Mouse (Mus musculus): ENCODE measurements around the gene Mdm2.

Mdm2 gene

GRCm38 (mm10) chr10:117670092-117670491, 40.5 kb downstream of the Mdm2 start:
- no peak for DNase-seq (ENCODE audit: low spot score)

GRCm38 (mm10) chr10:117669449-117670090, 41.0 kb downstream of the Mdm2 start:
- DNase-seq (ENCODE audit: low spot score), result no peak

- no peak for DNase-seq (ENCODE audit: low spot score)
Measured at GRCm38 (mm10) chr10:117668546-117669300, 41.8 kb downstream of the Mdm2 start.

DNA sequence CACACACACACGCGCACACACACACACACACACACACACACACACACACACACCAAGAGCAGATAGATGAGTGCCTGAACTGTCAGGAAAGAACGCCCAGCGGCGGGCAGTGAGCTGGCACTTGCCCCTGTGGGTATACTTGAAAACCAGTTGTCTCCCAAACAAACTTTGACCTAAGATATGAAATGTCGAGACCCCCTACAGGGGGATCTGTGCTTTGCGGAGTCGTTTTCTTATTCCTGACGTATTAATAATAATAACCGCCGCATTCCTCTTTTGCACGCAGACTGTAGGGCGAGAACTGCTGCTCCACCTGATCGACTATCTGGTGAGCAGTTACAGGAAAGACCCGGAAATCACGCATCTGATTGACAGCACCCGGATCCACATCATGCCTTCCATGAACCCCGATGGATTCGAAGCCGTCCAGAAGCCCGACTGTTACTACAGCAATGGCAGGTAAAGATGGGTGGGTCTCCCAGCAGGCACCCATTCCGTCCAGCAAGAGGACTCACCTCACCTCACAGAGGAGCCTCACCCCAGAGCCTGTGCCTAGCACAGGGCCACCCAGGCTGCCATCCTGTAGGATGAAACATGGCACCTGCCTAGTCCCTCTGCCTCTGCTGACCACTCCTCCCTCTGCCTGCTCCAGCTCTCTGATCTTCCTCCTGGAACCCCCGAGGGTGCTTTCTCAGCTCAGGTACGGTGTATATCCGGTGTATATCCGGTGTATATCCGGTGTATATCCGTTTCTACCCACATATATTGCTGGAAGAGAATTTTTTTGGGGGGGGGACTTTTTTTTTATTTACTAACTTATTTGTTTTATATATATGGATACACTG, 42.7 kb downstream of the Mdm2 start:
- no peak for DNase-seq (ENCODE audit: low spot score)

DNA sequence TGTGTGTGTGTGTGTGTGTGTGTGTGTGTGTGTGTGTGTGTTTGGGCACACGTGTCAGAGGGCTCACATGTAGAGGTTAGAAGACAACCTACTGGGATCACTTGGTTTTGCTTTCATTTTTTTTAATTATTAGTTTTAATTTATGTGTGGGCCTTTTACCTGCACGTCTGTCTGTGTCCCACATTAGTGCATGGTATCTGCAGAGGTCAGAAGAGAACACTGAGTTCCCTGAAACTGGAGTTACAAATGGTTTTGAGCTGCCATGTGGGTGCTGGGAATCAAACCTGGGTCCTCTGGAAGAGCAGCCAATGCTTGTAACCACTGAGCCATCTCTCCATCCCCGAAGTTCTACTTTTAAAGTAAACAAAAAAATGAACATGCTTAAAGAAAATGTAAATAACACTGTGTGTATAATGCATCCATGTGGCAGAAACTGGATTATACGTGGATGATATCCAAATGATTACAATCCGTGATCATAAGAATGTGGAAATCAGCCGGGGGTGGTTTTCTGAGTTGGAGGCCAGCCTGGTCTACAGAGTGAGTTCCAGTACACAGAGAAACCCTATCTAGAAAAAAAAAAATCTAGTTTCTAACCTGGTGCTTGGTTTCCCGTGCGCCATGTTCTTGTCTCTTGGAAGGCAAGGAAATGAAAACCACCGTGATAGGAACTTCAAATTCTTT, 43.5 kb downstream of the Mdm2 start:
- no peak for DNase-seq (ENCODE audit: low spot score)

DNA sequence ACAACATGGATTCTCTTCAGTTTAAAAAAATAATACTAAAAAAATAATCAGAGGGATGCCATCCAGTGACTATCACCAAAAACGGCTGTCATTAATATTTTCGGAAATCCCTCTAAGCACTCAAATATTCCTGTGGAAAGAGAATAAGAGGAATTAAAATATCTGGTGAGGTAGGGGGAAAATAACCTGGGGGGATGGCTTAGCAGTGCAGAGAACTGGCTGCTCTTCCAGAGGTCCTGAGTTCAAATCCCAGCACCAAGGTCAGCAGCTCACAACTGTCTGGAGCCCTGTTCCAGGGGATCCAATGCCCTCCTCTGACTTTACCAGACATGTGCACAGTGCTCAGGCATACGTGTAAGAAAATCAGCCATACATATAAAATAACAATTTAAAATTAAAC, 44.2 kb downstream of the Mdm2 start:
- no peak for DNase-seq (ENCODE audit: low spot score)

- DNase-seq (ENCODE audit: low spot score), result no peak
Measured at GRCm38 (mm10) chr10:117665376-117666275, 44.9 kb downstream of the Mdm2 start.

DNA sequence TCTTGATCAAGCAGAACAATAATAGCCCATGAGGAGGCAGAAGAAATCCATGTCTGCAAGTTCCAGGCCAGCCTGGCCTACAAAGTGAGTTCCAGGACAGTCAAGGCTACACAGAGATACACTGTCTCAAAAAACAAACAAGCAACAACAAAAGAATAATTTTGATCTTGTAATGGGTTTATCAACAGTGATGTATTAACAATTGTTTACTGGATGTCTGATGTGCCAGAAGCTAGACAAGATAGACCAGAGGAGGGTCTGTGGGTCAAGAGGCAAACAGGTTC, 45.7 kb downstream of the Mdm2 start:
- no peak for DNase-seq (ENCODE audit: low spot score)

DNA sequence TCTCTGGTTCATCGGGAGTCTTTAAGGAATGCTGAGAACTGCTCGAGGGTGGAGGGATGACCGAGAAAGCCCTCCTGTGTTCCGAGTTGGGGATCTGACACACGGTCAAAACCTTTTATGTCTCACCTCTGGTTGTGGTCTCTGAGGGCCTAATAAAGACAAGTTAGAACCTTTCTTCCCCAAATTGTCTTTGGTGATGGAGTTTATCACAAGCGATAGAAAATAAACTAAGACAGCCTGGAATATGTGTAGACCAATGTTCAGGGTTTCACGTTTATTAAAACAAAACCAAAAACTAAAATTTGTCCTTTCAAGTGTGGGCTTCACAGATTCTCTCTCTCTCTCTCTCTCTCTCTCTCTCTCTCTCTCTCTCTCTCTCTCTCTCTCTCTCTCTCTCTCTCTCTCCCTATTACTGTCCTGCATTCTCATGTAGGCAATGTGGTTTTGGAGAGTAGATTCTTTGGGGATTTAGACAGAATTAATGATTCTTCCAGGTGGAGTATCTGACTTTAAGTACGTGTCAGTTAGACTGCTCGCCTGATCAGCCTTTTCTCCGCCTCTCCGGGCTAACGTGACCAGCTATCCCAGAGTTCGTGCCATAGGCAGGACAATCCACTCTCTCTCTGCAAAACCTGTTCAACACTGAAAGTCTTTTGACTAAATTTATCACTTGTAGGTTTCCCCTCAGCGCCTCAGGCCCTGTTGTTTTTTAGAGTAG, 46.2 kb downstream of the Mdm2 start:
- no peak for DNase-seq (ENCODE audit: low spot score)

- no peak for DNase-seq (ENCODE audit: low spot score)
Measured at GRCm38 (mm10) chr10:117663865-117664200, 46.7 kb downstream of the Mdm2 start.

- DNase-seq (ENCODE audit: low spot score), result no peak
Measured at GRCm38 (mm10) chr10:117663056-117663864, 47.3 kb downstream of the Mdm2 start.

DNA sequence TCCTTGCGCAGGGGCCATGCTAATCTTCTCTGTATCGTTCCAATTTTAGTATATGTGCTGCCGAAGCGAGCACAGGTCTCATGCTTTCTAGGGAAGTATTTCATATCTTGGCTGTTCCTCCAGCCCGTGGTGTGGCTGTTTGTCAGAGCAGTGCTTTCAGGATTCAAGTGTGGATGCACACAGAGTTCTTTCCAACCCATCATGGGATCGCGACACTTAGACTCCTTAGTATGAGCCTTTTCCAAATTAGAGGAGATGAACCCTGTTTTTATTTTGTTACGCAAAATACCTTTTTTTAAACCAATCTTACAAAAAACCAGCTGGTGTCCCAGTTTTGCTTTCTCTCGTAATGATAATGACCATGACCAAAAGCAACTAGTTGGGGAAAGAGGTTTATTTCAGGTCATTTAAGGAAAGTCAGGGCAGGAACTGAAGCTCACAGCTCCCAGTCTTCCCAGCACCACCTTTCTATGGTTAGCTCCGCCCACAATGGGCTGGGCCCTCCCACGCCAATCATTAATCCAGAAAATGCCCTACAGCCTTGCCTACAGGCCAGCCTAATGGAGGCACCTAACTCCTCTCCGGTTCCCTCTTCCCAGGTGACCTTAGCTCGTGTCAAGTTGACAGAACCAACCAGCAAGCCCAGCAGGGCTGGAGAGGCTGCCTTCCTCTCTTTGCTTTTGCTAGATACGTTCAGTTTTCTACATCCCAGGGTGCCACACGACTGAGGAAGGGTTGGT, 48.1 kb downstream of the Mdm2 start:
- no peak for DNase-seq (ENCODE audit: low spot score)

- no peak for DNase-seq (ENCODE audit: low spot score)
Measured at GRCm38 (mm10) chr10:117659819-117660218, 50.7 kb downstream of the Mdm2 start.

DNA sequence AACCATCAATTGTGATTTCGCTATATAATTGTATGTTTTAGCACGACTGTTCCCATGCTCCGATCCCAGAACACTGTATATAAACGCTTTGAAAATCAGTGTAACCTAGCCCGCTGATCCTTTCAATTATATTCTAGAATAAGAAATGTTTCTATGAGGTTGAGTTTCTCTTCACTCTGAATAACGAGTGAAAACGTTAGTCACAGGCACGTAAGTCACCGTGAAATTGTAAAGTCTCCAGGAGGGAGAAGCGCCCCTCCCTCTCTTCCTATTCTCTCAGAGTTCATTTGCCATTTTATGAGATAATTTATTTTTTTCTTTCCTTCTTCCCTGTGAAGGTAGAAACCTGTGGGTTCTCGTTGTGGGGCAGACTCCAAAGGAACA, 51.1 kb downstream of the Mdm2 start:
- no peak for DNase-seq (ENCODE audit: low spot score)

DNA sequence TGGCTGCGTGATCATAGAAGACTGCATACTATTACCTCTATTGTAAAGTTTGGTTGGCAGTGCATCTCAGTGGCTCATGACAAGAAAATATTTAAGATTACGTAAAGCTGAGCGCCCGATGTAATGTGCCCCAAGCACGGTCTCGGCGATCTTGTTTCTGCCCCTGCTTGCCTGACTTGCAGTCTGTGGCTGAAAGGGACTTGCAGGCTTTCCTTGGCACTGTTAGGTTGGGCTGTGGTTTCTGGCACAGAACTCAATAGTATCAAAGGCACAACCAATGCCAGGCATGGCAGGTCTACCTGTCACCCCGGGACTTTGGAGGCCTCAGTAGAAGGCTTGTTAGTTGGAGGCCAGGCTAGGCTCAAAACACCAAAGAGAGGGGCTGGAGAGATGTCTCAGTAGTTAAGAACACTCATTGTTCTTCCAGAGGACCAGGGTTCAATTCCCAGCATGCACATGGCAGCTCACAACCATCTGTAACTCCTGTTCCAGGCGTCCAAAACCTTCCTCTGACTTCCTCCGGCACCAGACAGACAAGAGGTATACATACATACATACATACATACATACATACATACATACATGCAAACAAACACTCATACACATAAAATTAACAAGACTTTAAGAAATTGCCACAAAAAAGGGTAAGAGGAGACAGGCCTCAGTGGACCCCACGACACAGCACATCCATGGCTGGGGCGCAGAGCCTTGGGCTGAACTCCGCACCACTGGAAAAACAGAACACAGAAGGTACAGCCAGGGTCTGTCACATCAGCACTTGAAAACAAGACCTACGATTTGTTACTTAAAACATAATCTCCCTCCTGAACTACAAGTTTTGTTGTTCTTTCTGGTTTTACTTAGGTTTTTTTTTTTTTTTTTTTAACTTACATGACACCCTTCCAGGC, 51.8 kb downstream of the Mdm2 start:
- no peak for DNase-seq (ENCODE audit: low spot score)

DNA sequence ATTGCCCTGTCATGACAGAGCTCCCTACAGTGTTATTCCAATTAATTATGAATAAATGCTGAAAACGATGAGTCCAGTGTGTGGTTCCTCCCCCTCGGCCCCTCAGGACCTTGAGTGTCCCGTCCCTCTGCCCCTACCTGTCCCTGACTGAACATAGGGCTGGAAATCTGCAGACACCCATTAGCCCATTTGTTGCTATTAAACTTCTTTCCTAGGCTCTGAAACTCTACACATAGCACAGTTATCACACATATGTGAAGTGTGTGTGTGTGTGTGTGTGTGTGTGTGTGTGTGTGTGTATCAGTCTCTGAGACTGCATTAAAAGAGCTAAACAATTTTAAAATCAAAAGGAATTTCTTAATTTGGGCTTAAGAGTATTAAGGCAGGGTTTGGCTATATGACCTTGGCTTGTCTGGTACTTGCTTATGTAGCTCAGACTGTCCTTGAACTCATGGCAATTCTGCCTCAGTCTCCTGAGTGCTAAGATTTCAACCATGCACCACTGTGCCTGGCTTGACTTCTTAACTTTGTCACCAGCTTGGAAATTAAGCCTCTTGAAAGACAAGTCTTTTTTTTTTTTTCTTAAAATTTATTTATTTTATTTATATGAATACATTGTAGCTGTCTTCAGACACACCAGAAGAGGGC, 52.8 kb downstream of the Mdm2 start:
- no peak for DNase-seq (ENCODE audit: low spot score)

GRCm38 (mm10) chr10:117656985-117657658, 53.4 kb downstream of the Mdm2 start:
- no peak for DNase-seq (ENCODE audit: low spot score)

All from MN1 (cell line).